Mouse (Mus musculus) naive thymus-derived CD4-positive, alpha-beta T cell, adult 2 months (primary cell): ENCODE data around the gene Il10rb.

Source experiments
- DNase-seq: peaks from one replicate; pipeline ENCODE4 v3.0.0-alpha.2; 2011; ENCODE audit warnings: low read depth

The Il10rb gene

DNA sequence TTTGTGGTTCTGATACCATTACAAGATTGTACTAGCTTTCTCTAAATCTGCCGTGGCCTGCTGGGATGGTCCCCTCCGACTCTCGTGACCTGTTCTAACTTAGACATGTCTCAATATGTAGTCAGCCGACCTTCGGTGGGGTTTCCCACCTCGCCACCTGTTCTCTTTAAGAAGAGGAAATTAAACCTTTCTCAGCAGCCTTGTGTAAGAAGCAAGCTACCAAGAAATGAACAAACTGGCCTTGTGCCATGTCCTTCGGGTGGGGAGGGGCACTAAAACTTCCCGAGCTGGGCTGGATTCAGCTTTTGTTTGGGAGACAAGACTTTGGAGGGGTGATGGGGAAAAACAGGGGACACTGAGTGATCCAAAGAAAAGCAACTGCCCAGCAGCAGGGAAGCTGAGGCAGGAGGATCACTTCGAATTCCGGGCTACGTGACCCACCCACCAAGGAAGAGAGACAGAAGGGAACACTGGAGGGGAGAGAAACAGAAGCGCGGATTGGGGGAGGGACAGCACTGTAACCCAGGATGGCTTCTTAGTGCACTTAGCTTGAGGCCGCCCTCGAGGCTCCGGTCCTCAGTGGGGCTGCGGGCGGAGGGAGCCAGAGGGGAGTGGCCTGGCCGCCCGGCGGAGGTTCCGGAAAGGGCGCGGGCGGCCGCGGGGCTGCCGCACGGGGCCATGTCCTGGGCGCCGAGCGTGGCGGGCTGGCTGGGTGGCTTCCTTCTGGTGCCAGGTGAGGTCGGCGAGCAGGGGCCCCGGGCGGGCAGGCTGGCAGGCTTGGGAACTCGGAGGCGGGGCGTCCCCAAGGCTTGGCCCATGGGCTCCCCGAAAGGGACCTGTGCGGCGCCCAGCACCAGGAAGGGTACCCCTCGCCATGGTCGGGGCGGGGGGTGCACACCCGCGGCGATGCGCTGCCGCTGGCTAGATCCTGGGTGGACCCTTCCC lies at the start of gene Il10rb:
Il10rb (plus strand) TSS at position 525 of the 945 bp plus-strand sequence.
- DNase-seq: peak; percentile 75

DNA sequence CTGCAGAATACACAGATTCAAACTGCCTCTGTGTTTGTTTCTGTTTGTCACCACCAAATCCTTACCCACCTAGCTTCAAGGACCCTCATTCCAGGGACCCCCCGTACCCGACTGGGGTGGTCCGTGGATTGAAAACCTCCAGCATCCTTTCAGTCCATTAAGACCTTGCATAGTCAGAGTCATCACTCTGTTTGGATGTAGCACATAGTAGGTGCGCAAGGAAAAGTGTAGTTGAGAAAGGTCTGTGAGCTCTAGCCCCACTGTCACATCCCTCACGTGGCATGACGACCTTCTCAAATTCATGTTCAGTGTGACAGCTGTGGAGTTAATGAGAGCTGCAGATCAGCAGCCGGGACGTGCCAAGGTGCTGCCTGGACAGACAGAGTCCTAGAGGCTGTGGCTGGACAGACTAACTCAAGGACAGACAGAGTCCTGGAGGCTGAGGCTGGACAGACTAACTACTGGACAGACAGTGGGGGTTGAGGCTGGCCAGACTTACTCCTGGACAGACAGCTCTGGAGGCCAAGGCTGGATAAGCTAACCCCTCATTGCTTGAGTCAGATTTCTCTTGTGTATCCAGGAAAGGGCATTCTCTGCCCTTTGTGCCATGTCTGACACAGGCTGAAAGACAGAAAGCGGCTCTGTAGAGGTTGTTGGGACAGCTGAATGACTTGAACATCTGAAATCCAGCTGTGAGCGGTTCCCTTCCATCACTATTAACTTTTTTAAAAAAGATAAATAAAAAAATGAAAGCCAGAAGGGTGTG lies 49.0 kb upstream of the Il10rb start:
- DNase-seq: no peak

DNA sequence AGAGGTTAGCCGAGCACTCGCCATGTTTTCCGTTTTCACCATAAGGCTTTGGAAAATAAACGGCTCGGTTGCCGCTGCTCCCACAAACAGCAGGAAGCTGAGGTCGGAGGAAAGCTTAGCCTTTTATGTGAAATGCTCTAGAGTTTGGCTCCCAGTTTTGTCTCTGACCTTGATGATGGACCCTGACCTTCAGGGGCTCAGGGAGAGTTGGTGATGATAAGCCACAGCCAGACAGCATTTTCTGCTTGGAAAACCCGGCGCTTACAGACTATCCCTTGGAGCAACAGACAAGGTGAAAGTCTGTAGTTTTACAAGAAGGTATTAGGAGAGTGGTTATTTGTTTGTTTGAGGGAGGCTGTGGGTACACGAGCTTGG lies 48.5 kb upstream of the Il10rb start:
- DNase-seq: no peak

GRCm38 (mm10) chr16:91358555-91358954 lies 47.4 kb upstream of the Il10rb start:
- peak; percentile 91 for DNase-seq

DNA sequence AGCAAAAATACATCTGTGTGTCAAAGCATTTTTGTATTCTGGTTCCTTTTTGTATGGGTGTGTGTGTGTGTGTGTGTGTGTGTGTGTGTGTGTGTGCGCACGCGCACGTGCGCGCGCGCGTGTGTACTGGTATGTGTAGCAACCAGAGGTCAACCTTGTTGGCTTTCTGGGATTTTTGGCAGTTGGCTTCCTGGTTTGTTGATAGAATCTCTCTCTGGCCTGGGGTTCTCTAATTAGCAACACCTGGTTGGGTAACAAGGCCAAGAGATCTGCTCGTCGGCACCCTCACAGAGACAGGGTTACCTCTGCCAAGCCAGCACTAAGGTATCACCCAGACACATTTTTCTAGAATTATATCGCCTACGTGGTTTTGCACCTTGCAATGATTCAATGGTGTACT lies 46.4 kb upstream of the Il10rb start:
- no peak for DNase-seq

DNA sequence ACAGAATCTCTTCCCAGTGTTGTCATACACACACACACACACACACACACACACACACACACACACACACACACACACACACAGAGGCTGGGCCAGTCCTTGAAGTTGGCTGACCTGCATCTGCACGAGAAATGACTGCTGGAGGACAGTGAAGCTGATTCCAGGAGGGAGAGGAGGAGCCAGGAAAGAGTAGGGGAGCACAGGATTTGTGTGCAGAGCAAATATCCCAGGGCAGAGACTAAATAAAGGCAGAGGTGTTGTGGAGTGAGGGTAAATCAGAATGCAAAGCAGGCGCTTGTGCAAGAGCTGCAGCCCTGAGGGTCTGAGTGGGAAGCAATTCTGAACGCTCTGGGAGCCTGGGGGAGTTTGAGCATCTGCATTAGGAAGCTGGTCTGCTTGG lies 45.8 kb upstream of the Il10rb start:
- no peak for DNase-seq

- DNase-seq: no peak
Observed at GRCm38 (mm10) chr16:91362006-91362405, 44.0 kb upstream of the Il10rb start.

DNA sequence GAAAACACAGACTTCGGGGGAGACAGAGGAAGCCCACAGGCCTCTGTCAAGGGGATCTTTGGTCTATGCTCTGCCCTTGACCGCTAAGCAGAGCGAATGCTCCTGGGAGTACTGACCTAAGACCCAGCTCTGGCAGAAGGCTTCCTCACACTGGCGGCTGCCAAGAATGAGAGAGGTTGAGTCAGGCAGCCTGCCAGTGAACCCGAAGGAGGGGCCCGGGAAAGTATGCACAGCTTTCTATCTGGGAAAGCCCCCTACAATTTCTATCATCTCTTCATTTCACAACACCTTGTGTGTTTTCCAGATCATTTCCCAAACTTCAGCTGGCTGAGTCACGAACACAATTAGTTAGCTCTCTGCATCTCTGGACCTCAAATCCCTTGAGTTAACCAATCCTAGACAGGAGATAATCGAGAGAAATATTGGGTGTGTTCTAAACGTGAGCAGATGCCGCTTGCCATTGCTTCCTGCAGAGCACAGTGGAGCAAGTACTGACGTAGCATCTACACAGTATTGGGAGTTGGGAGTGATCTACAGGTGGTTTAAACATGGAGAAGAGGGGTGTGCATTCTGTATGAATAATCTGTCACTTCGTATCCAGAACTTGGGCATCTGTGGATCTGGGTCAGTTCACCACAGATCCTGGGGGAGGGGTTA lies 43.2 kb upstream of the Il10rb start:
- no peak for DNase-seq

DNA sequence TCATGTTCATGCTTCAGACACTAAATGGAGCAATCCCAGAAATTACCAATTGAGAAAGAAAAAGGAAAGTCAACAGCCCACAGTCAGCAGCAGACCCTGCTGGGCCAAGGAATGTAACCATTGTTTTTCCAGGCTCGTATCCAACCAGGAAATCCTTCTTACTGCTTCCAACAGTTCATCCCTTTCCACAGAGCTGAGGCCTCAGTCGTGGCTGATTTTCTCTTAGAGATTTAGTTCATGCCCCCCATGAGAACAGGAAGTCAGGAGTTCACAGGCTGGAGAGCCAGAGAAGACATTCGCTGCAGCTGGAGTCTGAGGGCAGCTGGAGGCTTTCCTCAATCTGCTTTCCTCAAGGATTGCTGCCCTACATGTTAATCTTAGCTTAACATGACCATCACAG lies 42.5 kb upstream of the Il10rb start:
- DNase-seq: no peak

DNA sequence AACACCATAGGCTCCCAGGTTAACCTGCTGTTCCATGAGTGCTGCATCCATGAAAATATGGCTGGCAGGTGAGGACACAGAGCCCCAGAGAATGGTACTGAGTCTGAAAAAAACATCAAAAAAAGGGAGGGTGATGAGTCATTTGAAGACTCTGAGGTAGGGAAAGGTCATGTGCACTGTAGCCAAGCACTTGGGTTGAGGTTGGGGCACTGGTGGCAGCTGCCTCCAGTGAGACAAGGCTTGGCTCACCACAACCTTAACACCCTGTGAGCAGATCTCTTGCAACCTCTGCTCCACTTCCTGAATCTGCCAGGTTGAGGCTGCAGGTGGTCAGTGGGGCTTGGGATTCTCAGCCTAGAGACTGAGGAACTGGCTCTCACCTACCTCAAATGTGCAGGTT lies 39.4 kb upstream of the Il10rb start:
- DNase-seq: peak; percentile 64

- peak; percentile 33 for DNase-seq
Observed at GRCm38 (mm10) chr16:91367066-91367465, 38.9 kb upstream of the Il10rb start.

- peak; percentile 73 for DNase-seq
Observed at GRCm38 (mm10) chr16:91372577-91373472, 33.1 kb upstream of the Il10rb start, which contains the start of gene Ifnar2. Ifnar2 (plus strand) TSS chr16:91372783.

DNA sequence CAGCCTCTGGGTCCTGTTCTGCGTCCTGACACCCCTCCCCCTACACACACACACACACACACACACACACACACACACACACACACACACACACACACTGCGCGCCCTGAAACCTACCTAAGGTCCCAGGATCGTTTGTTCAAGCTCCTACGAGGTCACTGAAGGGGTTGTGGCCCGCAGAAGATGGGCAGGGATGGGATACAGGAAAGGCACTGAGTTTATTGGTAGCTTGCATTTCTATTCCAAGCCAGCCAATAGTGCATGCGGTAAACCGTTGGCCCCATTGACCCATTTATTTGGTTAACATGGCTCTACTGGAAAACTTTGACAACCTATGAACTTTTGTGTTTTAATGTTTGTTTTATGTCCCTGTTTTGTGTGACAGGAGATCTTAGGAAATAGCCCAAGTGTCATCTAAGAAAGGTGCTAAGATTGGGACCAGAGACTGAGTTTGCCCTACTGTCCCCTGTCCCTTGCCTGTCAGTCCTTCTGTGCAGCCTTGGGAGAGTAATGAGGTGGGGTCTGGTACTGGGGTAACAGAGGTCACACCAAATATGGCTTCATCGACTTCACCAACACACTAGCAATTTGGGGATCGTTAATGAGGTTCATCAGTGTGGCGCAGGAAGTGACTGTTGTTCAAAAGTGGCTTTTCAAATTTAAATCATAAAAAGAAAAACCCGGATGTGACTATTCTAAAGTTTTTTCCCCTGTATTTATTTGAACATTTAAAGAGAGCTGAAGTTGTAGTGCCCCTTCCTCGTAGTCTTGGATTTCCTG lies 32.3 kb upstream of the Il10rb start:
- DNase-seq: peak; percentile 63

DNA sequence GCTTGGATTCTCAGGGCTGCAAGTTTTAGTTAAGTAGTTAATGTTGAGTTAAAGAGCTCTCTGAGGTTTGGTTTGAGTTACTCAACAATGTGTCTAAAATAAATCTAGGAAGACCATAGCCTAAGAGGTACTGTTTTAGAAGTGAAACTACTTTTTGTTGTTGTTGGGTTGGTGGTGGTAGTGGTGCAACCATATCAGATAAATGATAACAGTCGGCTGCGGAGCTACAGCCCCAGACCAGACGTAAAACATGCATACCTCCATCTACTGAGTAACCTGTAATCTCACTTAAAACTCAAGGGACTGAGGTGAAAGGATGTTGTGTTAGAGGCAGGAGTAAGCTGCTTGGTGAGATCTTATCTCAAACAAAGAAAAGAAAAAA lies 31.7 kb upstream of the Il10rb start:
- peak; percentile 61 for DNase-seq

GRCm38 (mm10) chr16:91376701-91377100 lies 29.3 kb upstream of the Il10rb start:
- no peak for DNase-seq

DNA sequence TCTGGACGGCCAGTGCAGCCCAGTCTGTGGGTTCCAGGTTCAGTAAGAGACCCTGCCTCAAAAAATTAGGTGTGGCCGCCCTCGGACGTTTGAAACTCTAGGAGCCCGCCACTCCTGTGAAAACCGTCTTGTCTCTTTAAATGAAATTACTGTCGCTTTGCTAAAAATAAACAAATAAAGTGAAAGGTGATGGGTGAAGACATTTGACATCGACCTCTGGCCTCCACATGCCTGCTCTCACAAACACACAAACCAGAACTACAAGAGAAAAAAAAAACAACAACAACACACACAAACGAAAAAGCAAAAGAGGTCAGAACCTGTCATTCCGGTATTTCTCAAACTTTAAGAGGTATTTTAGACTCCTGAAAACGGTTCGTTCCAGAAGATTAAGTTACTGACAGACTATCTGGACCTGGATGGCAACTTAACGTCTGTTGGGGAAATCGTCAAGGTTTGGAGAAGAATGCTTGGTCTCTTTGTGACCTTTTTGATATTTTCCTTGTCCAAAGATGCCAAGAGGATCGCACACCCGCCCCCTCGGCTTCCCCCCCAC lies 27.5 kb upstream of the Il10rb start:
- no peak for DNase-seq

GRCm38 (mm10) chr16:91378991-91379390 lies 27.0 kb upstream of the Il10rb start:
- no peak for DNase-seq

DNA sequence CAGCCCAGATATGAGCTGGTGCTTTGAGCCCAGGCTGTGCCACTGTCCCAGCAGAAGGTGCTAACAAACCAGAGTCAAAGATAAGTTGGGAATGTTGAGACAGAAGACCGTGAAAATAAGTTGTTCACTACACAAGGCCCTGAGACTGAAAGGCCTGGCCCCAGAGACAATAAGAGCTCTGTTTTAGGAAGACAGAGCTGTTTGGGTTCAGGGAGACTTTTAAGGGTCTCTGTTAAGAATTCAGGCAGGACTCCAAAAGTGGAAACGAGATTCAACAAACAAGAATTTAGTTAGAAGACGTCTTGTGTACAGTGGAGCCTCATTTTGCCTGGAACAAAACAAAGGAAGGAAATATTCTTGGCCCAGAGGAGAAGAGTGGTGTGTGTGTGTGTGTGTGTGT lies 26.6 kb upstream of the Il10rb start:
- no peak for DNase-seq

- DNase-seq: no peak
Observed at GRCm38 (mm10) chr16:91380151-91380550, 25.8 kb upstream of the Il10rb start.

DNA sequence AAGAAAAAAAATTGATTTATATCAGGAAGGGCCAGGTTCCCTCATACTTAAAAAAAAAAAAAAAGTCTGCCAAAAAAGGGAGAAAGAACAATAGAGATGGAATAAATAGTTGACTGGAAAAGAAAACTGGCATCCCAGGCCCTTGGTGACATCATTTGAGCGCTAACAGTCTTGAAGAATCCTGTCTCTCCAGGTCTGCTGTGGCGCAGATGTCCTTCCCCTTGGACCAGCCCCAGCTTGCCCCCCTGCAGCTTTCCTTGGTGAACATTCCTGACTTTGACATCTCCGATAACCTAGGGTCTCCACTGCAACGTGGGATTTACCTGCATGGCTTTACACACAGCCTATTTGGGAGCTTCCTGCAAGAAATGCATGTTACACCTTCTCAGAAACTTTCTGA lies 24.4 kb upstream of the Il10rb start:
- DNase-seq: no peak
